Mouse (Mus musculus) midbrain, embryonic 13.5 days (tissue): Measurements from ENCODE around the gene Itga5. TPM values are rescaled to one million over a fixed set of nuclear protein-coding genes. Genes with fewer than 3 reads are reported as not detected.

Experiments used
- ATAC-seq: fragments of 200-750 bp; cut with Nextera tagmentation; 2 replicates; pipeline ENCODE4 v1.8.0; 2017; ENCODE audit warnings: mild to moderate bottlenecking, moderate TSS enrichment, moderate library complexity
- H3K27ac ChIP-seq: fragments of 300-500 bp; sonication (generic); 2 replicates; pipeline ENCODE4 v1.5.1; 2015; ENCODE audit warnings: inconsistent platforms, mild to moderate bottlenecking, moderate library complexity
- H3K27me3 ChIP-seq: fragments of 300-500 bp; sonication (generic); 2 replicates; pipeline ENCODE4 v1.6.1; 2015; ENCODE audit warnings: mild to moderate bottlenecking, inconsistent platforms
- H3K36me3 ChIP-seq: fragments of 300-500 bp; sonication (generic); 2 replicates; pipeline ENCODE4 v1.6.1; 2015; ENCODE audit warnings: mild to moderate bottlenecking, inconsistent platforms
- H3K4me1 ChIP-seq: fragments of 300-500 bp; sonication (generic); replicated peaks from 2 replicates; pipeline ENCODE4 v1.6.1; 2015; ENCODE audit warnings: inconsistent platforms
- H3K4me2 ChIP-seq: fragments of 300-500 bp; sonication (generic); replicated peaks from 2 replicates; pipeline ENCODE4 v1.6.1; 2015; ENCODE audit warnings: moderate library complexity, mild to moderate bottlenecking, inconsistent platforms
- H3K4me3 ChIP-seq: fragments of 300-500 bp; sonication (generic); replicated peaks from 2 replicates; pipeline ENCODE4 v1.5.1; 2015; ENCODE audit warnings: mild to moderate bottlenecking, inconsistent platforms
- H3K9ac ChIP-seq: fragments of 300-500 bp; sonication (generic); replicated peaks from 2 replicates; pipeline ENCODE4 v1.6.1; 2015; ENCODE audit warnings: mild to moderate bottlenecking, inconsistent platforms
- H3K9me3 ChIP-seq: fragments of 300-500 bp; sonication (generic); 2 replicates; pipeline ENCODE4 v1.6.1; 2016; ENCODE audit warnings: mild to moderate bottlenecking, inconsistent platforms
- WGBS: fragments of 180-500 bp; shearing (Covaris S2); methylation state at CpG from one replicate; pipeline ENCODE4 v1.1.7; 2015; 5-methylcytosine and 5-hydroxymethylcytosine counted together
- polyA plus RNA-seq: library from polyadenylated mRNA; unstranded; fragments of >200 nt; fragmentation: Nextera tagmentation; extraction: Ambion mirVana; gene quantifications from 2 replicates; pipeline ENCODE4 v1.2.1, GENCODE M21; 2015

The Itga5 gene
- polyA plus RNA-seq, 1 experiment from 2014 or later = 7.8 TPM

- 87% methylated on average over 6 of the region's 6 CpGs for WGBS
- peaks cover 17% of the 10 kb centered on the region for H3K4me1 ChIP-seq
Observed at GRCm38 (mm10) chr15:103345789-103346188, 20.8 kb downstream of the Itga5 start.

GRCm38 (mm10) chr15:103343556-103343955, 23.0 kb downstream of the Itga5 start:
- Histone ChIP-seq H3K9ac (no peak overlapping the region), H3K4me1 (peaks cover 38% of the 10 kb centered on the region), H3K36me3 (peaks cover 4% of the 10 kb centered on the region; the same call in 1 of the 2 replicates), H3K4me2 (no peak overlapping the region), H3K27me3 (peaks cover 21% of the 10 kb centered on the region), H3K4me3 (no peak overlapping the region), H3K27ac (no peak overlapping the region), H3K9me3 (no peaks in the 10 kb centered on the region)
- no peak for ATAC-seq

More at GRCm38 (mm10) chr15:103345789-103346188, 20.8 kb downstream of the Itga5 start:
- Histone ChIP-seq H3K27me3 (peaks cover 12% of the 10 kb centered on the region), H3K9me3 (no peaks in the 10 kb centered on the region), H3K27ac (no peak overlapping the region), H3K9ac (no peak overlapping the region), H3K4me2 (no peak overlapping the region), H3K4me3 (no peak overlapping the region), H3K36me3 (peaks cover 4% of the 10 kb centered on the region; the same call in 1 of the 2 replicates)
- no peak for ATAC-seq

- 71% methylated on average over 2 of the region's 3 CpGs for WGBS
- no peak overlapping the region for H3K4me3 ChIP-seq
- no peak overlapping the region for H3K27ac ChIP-seq
- H3K4me1 ChIP-seq = peaks cover 42% of the 10 kb centered on the region
- ATAC-seq = no peak
- H3K9ac ChIP-seq = no peak overlapping the region
- H3K4me2 ChIP-seq = no peak overlapping the region
- H3K9me3 ChIP-seq = no peaks in the 10 kb centered on the region
- peaks cover 4% of the 10 kb centered on the region; the same call in 1 of the 2 replicates for H3K36me3 ChIP-seq
- H3K27me3 ChIP-seq = peaks cover 26% of the 10 kb centered on the region
Observed at GRCm38 (mm10) chr15:103343008-103343407, 23.6 kb downstream of the Itga5 start.

- no peak overlapping the region for H3K4me2 ChIP-seq
- H3K9ac ChIP-seq = no peak overlapping the region
- no peak overlapping the region for H3K4me3 ChIP-seq
- WGBS = 11% methylated on average over 4 of the region's 4 CpGs
- H3K27me3 ChIP-seq = peaks cover 31% of the 10 kb centered on the region
- peaks cover 4% of the 10 kb centered on the region; the same call in 1 of the 2 replicates for H3K36me3 ChIP-seq
- H3K27ac ChIP-seq = no peak overlapping the region
- no peak for ATAC-seq
- H3K4me1 ChIP-seq = peaks cover 42% of the 10 kb centered on the region
- no peaks in the 10 kb centered on the region for H3K9me3 ChIP-seq
Observed at GRCm38 (mm10) chr15:103342415-103342814, 24.1 kb downstream of the Itga5 start.

- H3K4me1 ChIP-seq = peaks cover 42% of the 10 kb centered on the region
- no peak overlapping the region for H3K4me3 ChIP-seq
- H3K4me2 ChIP-seq = no peak overlapping the region
- 55% methylated on average over 8 of the region's 8 CpGs for WGBS
- H3K36me3 ChIP-seq = peaks cover 4% of the 10 kb centered on the region; the same call in 1 of the 2 replicates
- H3K27ac ChIP-seq = no peak overlapping the region
- H3K9me3 ChIP-seq = no peaks in the 10 kb centered on the region
- ATAC-seq = no peak
- H3K9ac ChIP-seq = no peak overlapping the region
- peaks cover 34% of the 10 kb centered on the region for H3K27me3 ChIP-seq
Observed at GRCm38 (mm10) chr15:103341547-103341946, 25.0 kb downstream of the Itga5 start.

- WGBS = 19% methylated on average over 4 of the region's 4 CpGs
- Histone ChIP-seq H3K4me2 (peak overlapping the region; percentile 78), H3K9me3 (no peaks in the 10 kb centered on the region), H3K9ac (peak overlapping the region; percentile 70; the same call in 1 of the 2 replicates), H3K4me1 (peaks cover 44% of the 10 kb centered on the region), H3K36me3 (peaks cover 4% of the 10 kb centered on the region; the same call in 1 of the 2 replicates), H3K27ac (no peak overlapping the region), H3K27me3 (peaks cover 34% of the 10 kb centered on the region), H3K4me3 (peak overlapping the region; percentile 61)
- no peak for ATAC-seq
Observed at GRCm38 (mm10) chr15:103340786-103341185, 25.8 kb downstream of the Itga5 start.

- Histone ChIP-seq H3K4me1 (peaks cover 52% of the 10 kb centered on the region), H3K27me3 (peaks cover 34% of the 10 kb centered on the region), H3K36me3 (peaks cover 4% of the 10 kb centered on the region; the same call in 1 of the 2 replicates), H3K4me3 (peak within 1 kb of the TSS; percentile 61), H3K27ac (no peak within 1 kb of the TSS), H3K4me2 (peak within 1 kb of the TSS; percentile 78), H3K9ac (peak within 1 kb of the TSS; percentile 70), H3K9me3 (no peaks in the 10 kb centered on the region)
- under 1% methylated on average over 26 of the region's 26 CpGs for WGBS
- ATAC-seq = peak; percentile 34
Observed at GRCm38 (mm10) chr15:103339961-103340337, 26.6 kb downstream of the Itga5 start, which contains the start of gene Zfp385a. Gene Zfp385a, minus strand, starts transcription at chr15:103340093.

- Histone ChIP-seq H3K4me2 (peak overlapping the region; percentile 78), H3K4me1 (peaks cover 58% of the 10 kb centered on the region), H3K36me3 (0 out of 2 replicates have a peak, but pooled peaks cover 1% of the 10 kb centered on the region), H3K9me3 (no peaks in the 10 kb centered on the region), H3K9ac (peak overlapping the region; percentile 70), H3K27ac (no peak overlapping the region), H3K4me3 (peak overlapping the region; percentile 61), H3K27me3 (peaks cover 34% of the 10 kb centered on the region)
- 4% methylated on average over 27 of the region's 31 CpGs for WGBS
- peak; percentile 54 for ATAC-seq
Observed at GRCm38 (mm10) chr15:103339166-103339960, 27.2 kb downstream of the Itga5 start.

- peak overlapping the region; percentile 78 for H3K4me2 ChIP-seq
- 33% methylated on average over 4 of the region's 4 CpGs for WGBS
- H3K9me3 ChIP-seq = no peaks in the 10 kb centered on the region
- H3K27ac ChIP-seq = no peak overlapping the region
- ATAC-seq = no peak
- peak overlapping the region; percentile 61 for H3K4me3 ChIP-seq
- no peaks in the 10 kb centered on the region for H3K36me3 ChIP-seq
- peak overlapping the region; percentile 70 for H3K9ac ChIP-seq
- H3K4me1 ChIP-seq = peaks cover 64% of the 10 kb centered on the region
- H3K27me3 ChIP-seq = peaks cover 34% of the 10 kb centered on the region
Observed at GRCm38 (mm10) chr15:103338829-103339165, 27.8 kb downstream of the Itga5 start.

- Histone ChIP-seq H3K27me3 (peaks cover 34% of the 10 kb centered on the region), H3K4me1 (peaks cover 74% of the 10 kb centered on the region)
- 29% methylated on average over 11 of the region's 11 CpGs for WGBS
Observed at GRCm38 (mm10) chr15:103336996-103337667, 29.4 kb downstream of the Itga5 start.

GRCm38 (mm10) chr15:103335488-103336235, 30.9 kb downstream of the Itga5 start:
- no peak overlapping the region for H3K4me3 ChIP-seq
- H3K9ac ChIP-seq = no peak overlapping the region
- no peak overlapping the region for H3K27ac ChIP-seq
- ATAC-seq = no peak
- WGBS = 23% methylated on average over 7 of the region's 7 CpGs
- no peaks in the 10 kb centered on the region for H3K36me3 ChIP-seq
- H3K9me3 ChIP-seq = no peaks in the 10 kb centered on the region
- H3K4me2 ChIP-seq = no peak overlapping the region
- peaks cover 65% of the 10 kb centered on the region for H3K4me1 ChIP-seq
- peaks cover 21% of the 10 kb centered on the region for H3K27me3 ChIP-seq

More at GRCm38 (mm10) chr15:103336996-103337667, 29.4 kb downstream of the Itga5 start:
- Histone ChIP-seq H3K4me3 (no peak overlapping the region), H3K36me3 (no peaks in the 10 kb centered on the region), H3K27ac (no peak overlapping the region), H3K9me3 (no peaks in the 10 kb centered on the region), H3K9ac (no peak overlapping the region), H3K4me2 (no peak overlapping the region)
- ATAC-seq = no peak
